Mouse (Mus musculus) embryonic facial prominence, embryonic 10.5 days (tissue): ENCODE results near the gene Cdk17. TPM values are rescaled to one million over a fixed set of nuclear protein-coding genes. Genes with fewer than 3 reads are reported as not detected.

Experiments
- DNase-seq: peaks from one replicate; pipeline ENCODE4 v3.0.0-alpha.2; 2017; ENCODE audit warnings: low spot score
- H3K27ac ChIP-seq: fragments of 300-500 bp; sonication (generic); replicated peaks from 2 replicates; pipeline ENCODE4 v1.5.1; 2016; ENCODE audit warnings: mild to moderate bottlenecking
- H3K27me3 ChIP-seq: fragments of 300-500 bp; sonication (generic); replicated peaks from 2 replicates; pipeline ENCODE4 v1.6.1; 2016; ENCODE audit warnings: low read depth, mild to moderate bottlenecking; ENCODE audit not compliant: poor library complexity, severe bottlenecking
- H3K36me3 ChIP-seq: fragments of 300-500 bp; sonication (generic); replicated peaks from 2 replicates; pipeline ENCODE4 v1.6.1; 2016; ENCODE audit warnings: mild to moderate bottlenecking, moderate library complexity
- H3K4me1 ChIP-seq: fragments of 300-500 bp; sonication (generic); 2 replicates; pipeline ENCODE4 v1.6.1; 2016
- H3K4me3 ChIP-seq: fragments of 300-500 bp; sonication (generic); 2 replicates; pipeline ENCODE4 v1.5.1; 2016; ENCODE audit warnings: mild to moderate bottlenecking, moderate library complexity
- H3K9me3 ChIP-seq: fragments of 300-500 bp; sonication (generic); 2 replicates; pipeline ENCODE4 v1.6.1; 2016; ENCODE audit warnings: mild to moderate bottlenecking
- WGBS: fragments of 180-500 bp; shearing (Covaris S2); methylation state at CpG from one replicate; pipeline ENCODE4 v1.1.7; 2016; 5-methylcytosine and 5-hydroxymethylcytosine counted together
- polyA plus RNA-seq: library from polyadenylated mRNA; unstranded; fragments of >200 nt; fragmentation: Nextera tagmentation; extraction: Ambion mirVana; gene quantifications from 2 replicates; pipeline ENCODE4 v1.2.1, GENCODE M21; 2016

Gene Cdk17
- polyA plus RNA-seq, 1 experiment from 2014 or later: 18.1 TPM

DNA sequence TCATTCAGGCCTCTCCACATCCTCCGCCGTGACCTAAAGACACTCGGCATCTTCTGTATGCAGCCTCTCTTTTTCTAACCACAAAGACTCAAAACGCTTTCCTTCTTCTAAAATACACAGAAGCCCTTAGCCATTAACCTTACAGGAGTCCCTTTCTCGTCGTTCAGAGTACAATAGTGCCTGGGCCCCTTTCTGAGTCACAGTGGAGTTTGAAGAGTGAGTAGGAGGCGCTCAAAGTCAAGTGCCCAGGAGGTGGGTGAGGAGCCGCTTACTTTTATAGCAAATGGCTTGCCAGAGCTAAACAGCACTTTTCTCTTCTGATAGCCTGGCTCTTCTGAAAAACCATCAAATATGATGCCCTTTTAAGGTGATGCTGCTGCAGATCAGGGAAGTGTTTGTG lies 67.2 kb downstream of the Cdk17 start:
- H3K27ac ChIP-seq: no peak overlapping the region
- H3K27me3 ChIP-seq: no peaks in the 10 kb centered on the region
- no peak overlapping the region for H3K4me3 ChIP-seq
- 80% methylated on average over 8 of the region's 8 CpGs for WGBS
- H3K36me3 ChIP-seq: peaks cover 59% of the 10 kb centered on the region
- no peak for DNase-seq
- H3K9me3 ChIP-seq: no peaks in the 10 kb centered on the region
- no peaks in the 10 kb centered on the region for H3K4me1 ChIP-seq

DNA sequence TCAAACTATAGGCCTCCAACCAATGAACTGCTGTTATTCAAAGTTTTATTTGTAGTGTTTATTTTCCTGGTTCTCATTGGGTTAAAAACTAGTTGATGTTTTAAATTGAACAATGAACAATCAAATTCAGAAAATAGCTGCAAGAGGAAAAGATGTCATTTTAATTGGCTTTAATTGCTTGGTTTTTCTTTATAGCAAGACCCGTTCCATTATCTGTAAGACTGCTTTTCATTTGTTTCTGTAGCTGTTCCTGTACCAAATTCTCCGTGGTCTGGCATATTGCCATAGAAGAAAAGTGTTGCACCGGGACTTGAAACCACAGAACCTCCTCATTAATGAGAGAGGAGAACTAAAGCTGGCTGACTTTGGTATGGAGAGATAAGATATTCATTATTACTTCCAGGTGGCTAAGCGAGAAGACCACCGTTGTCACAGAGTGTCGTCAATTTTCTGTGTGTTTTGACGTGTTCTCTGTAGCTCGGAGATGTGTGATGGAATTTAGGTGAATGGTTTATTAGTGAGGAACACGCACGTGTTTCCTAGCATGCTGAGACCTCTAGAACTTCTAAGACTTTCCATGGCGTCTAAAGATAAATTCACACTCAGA lies 67.8 kb downstream of the Cdk17 start:
- Histone ChIP-seq H3K36me3 (peaks cover 65% of the 10 kb centered on the region), H3K4me3 (no peak overlapping the region), H3K27ac (no peak overlapping the region), H3K4me1 (no peaks in the 10 kb centered on the region), H3K9me3 (no peaks in the 10 kb centered on the region), H3K27me3 (no peaks in the 10 kb centered on the region)
- 89% methylated on average over 11 of the region's 11 CpGs for WGBS
- DNase-seq: no peak

DNA sequence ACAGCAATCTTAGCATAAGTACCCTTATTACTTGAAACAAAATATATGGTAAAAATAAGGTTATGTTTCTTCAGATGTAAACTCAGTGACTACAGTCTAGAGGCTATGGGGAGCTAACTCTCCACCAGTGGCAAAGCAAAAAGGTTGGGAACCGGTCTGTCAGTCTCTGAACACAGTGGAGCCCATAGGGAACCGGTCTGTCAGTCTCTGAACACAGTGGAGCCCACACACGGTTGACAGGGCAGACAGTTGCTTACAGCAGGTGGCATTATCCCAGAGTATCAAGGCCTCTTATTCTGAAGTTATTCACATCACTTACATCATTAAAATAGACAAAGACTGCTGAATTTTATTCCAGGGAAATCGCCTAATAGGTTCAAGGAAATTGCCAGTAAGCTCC lies 70.8 kb downstream of the Cdk17 start:
- no peak for DNase-seq
- no peaks in the 10 kb centered on the region for H3K4me1 ChIP-seq
- no peak overlapping the region for H3K27ac ChIP-seq
- no peaks in the 10 kb centered on the region for H3K27me3 ChIP-seq
- WGBS: 82% methylated on average over 4 of the region's 4 CpGs
- peaks cover 76% of the 10 kb centered on the region for H3K36me3 ChIP-seq
- no peak overlapping the region for H3K4me3 ChIP-seq
- no peaks in the 10 kb centered on the region for H3K9me3 ChIP-seq

DNA sequence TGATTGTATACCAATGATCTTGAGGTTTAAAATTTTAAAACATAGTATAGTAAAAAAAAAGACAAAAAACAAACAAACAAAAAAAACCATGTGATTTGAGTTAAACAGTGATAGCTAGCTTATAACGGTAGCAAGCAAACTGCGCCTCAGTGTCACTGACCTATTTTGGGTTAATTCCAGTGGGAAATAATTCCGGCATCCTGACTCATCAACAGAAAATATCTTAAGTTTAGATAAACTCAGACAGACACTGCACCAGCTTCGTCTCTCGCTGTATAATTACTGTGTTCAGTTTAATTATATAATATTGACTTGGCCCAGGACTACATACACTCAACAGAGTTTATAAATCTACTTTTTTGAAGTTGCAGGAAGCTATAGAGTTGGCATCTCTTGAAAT lies 71.2 kb downstream of the Cdk17 start:
- no peaks in the 10 kb centered on the region for H3K27me3 ChIP-seq
- no peaks in the 10 kb centered on the region for H3K4me1 ChIP-seq
- no peak overlapping the region for H3K27ac ChIP-seq
- H3K36me3 ChIP-seq: peaks cover 76% of the 10 kb centered on the region
- H3K9me3 ChIP-seq: no peaks in the 10 kb centered on the region
- no peak overlapping the region for H3K4me3 ChIP-seq
- no peak for DNase-seq
- 94% methylated on average over 5 of the region's 5 CpGs for WGBS

DNA sequence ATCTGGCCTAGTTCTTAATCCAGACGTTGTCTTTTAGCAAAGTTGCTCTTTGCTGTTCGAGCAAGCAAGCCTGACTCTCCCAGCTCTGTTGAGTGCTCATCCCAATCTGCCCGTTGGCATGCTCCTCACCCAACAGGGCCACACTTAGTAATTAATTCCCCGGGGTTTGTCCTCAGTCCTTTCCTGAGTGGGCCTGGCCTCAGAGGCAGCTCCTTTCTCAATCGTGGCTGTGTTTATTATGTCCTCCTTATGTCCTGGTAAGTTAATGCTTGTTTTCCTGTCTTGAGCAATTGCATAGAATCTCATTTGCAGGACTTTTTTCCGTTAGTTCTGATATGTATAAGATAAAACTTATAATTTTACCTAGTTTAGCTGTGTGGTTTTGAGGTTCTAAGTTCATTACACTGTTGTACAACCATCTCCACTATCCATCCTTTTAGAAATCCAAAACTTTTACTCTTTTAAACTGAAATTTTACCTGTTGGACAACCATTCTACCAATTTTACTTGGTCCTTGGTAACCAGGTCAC lies 73.1 kb downstream of the Cdk17 start:
- H3K36me3 ChIP-seq: peaks cover 85% of the 10 kb centered on the region
- H3K27ac ChIP-seq: no peak overlapping the region
- 90% methylated on average over 6 of the region's 6 CpGs for WGBS
- H3K4me3 ChIP-seq: no peak overlapping the region
- no peaks in the 10 kb centered on the region for H3K4me1 ChIP-seq
- DNase-seq: no peak
- H3K9me3 ChIP-seq: no peaks in the 10 kb centered on the region
- no peaks in the 10 kb centered on the region for H3K27me3 ChIP-seq

DNA sequence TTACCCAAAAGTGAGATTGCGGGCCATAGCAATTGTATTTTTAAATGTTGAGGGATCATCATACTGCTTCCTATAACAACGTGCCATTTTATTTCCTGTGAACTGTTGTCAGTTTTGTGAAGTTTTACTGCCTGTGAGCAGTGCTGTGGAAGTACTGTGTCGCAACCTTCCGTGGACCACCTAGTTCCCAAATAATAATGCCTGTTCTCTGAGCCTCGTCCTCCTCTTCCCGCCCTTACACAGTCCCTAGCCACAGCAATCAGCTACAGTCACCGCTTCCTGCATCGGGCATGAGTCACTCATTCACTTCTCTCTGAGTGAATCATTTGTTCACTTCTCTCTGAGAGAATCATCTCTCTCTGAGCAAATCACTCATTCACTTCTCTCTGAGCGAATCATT lies 74.0 kb downstream of the Cdk17 start:
- WGBS: 96% methylated on average over 9 of the region's 9 CpGs
- Histone ChIP-seq H3K4me1 (no peaks in the 10 kb centered on the region), H3K4me3 (no peak overlapping the region), H3K27ac (no peak overlapping the region), H3K9me3 (no peaks in the 10 kb centered on the region), H3K27me3 (no peaks in the 10 kb centered on the region), H3K36me3 (peaks cover 89% of the 10 kb centered on the region)
- no peak for DNase-seq

DNA sequence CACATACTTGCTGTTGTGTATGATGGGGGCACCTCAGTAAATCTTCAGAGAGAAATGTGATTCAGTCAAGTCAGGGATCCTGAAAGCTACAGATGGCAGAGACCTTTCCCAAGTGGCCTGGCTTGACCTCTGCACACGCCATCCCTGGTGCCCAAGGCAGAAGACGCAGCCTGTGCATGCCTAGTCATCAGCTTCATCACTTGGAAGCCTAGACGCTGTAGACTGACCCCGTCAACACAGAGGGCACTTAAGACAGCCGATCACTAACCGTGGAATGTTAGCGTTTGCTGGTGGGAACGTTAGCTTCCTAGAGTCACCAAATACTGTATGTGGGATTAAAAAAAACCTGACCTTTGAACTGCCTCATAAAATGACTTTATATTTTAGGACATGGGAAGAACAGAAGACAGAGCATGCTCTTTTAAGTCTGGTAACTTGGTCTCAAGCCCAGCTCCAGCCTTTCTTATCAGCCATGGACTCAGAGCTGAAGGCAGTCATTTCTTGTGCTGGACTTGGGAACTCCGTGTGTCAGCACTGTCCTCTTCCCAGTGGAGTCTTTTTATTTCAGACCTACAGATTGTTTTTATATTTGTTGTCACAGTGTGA lies 78.6 kb downstream of the Cdk17 start:
- Histone ChIP-seq H3K36me3 (peaks cover 73% of the 10 kb centered on the region), H3K27me3 (no peaks in the 10 kb centered on the region), H3K4me3 (no peak overlapping the region), H3K9me3 (no peaks in the 10 kb centered on the region), H3K27ac (no peak overlapping the region), H3K4me1 (peaks cover 12% of the 10 kb centered on the region)
- no peak for DNase-seq
- 69% methylated on average over 9 of the region's 9 CpGs for WGBS

DNA sequence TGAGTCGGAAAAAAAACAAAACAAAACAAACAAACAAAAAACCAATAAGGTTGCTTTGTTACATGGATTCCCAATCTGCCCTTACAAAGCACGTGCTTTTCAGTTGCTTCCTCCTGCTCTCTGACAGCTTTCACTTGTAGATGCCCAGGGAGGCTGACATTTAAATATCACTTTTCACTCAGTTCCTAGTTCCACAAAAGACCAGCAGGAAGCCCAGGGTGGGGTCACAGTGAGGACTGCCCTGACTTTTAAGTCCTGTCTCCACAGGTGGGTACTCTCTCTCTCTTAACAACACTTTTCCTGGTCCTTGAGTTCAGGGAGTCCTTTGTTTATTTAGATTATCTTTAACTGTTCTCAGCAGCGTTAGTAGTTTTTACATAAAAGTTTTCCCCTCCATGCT lies 81.5 kb downstream of the Cdk17 start:
- Histone ChIP-seq H3K27ac (no peak overlapping the region), H3K4me1 (peaks cover 12% of the 10 kb centered on the region), H3K36me3 (peaks cover 67% of the 10 kb centered on the region), H3K4me3 (no peak overlapping the region), H3K27me3 (no peaks in the 10 kb centered on the region), H3K9me3 (no peaks in the 10 kb centered on the region)
- DNase-seq: no peak
- WGBS: 8% methylated on average over 3 of the region's 3 CpGs

DNA sequence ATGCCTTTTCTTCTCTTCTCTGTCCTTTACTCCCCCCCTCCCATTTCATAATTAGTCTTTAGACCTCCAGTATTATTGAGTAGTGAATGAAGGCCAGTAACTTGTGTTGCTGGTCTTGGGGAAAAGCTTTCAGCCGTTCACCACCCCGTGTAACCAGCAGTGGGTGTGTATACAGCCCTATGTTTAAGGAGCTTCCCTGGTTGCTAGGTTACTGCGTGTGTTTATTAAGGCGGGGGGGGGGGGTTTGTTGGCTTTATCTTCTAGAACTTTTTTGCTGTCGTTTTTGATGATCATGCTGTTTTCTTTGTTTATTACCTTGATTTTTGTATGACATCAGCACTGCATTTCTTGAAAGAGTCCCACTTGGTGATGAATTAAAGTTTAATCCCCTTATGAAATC lies 82.2 kb downstream of the Cdk17 start:
- peaks cover 67% of the 10 kb centered on the region for H3K36me3 ChIP-seq
- peaks cover 14% of the 10 kb centered on the region for H3K4me1 ChIP-seq
- H3K27ac ChIP-seq: no peak overlapping the region
- H3K9me3 ChIP-seq: no peaks in the 10 kb centered on the region
- no peak for DNase-seq
- no peak overlapping the region for H3K4me3 ChIP-seq
- H3K27me3 ChIP-seq: no peaks in the 10 kb centered on the region
- 6% methylated on average over 5 of the region's 5 CpGs for WGBS

DNA sequence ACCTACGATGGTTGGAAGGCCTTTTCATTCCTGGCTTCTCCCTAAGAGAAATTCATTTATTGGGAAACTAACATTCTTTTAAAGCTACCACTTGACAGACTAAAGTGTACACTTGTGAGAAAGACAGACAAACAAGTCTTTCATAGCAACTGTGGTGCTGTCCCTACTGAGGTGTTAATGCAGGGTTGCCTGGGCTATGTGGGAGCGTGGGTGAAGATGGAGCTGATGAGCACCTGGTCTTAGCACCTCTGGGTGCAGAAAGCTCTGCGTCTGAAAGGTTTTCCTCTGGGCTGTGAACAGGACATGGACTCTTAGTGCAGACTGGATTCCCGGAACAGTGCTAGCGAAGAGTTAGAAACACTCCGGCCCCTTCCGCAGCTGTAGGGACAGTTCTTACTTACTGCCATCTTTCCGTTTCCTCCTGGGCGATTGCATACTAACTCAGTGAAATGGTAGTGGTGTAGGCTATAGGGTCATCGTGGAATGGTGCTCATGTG lies 83.6 kb downstream of the Cdk17 start:
- no peak for DNase-seq
- WGBS: 83% methylated on average over 10 of the region's 10 CpGs

DNA sequence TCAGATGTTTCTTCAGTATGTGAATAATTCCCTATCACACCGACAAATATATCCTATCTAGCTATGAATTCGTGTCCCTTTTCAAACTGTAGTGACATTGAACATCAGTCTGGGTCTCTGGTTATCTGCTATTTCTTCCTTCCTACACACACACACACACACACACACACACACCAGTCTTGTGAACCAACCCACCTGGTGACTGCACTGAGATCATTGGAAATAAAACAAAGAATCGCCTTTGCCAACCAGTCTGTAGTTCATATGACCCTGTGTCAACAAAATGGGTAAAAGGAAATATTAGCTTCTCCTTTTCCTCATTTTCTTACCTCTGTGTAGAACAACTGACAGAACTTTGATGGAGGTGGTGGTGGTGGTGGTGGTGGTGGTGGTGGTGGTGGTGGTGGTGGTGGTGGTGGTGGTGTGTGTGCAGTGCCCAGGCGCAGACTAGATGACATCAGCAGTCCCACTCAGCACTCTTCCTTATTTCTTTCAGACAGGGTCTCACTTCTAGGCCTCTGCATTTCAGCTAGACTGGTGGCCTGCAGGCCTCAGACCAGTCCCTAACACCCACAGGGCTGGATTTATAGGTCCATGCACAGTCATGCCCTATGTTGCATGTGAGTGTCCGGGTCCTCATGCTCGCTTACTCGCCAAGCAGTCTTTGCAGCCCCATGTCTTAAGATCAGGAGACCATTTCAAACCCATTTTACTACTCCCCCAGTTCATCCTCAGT lies 85.7 kb downstream of the Cdk17 start:
- no peaks in the 10 kb centered on the region for H3K27me3 ChIP-seq
- WGBS: 93% methylated on average over 7 of the region's 7 CpGs
- no peak for DNase-seq
- H3K4me3 ChIP-seq: no peak overlapping the region
- no peak overlapping the region for H3K27ac ChIP-seq
- peaks cover 69% of the 10 kb centered on the region for H3K36me3 ChIP-seq
- H3K4me1 ChIP-seq: peaks cover 26% of the 10 kb centered on the region
- H3K9me3 ChIP-seq: no peaks in the 10 kb centered on the region

More for the DNA sequence above, 83.6 kb downstream of the Cdk17 start:
- no peak overlapping the region for H3K4me3 ChIP-seq
- no peaks in the 10 kb centered on the region for H3K9me3 ChIP-seq
- H3K27ac ChIP-seq: no peak overlapping the region
- H3K36me3 ChIP-seq: peaks cover 67% of the 10 kb centered on the region
- H3K27me3 ChIP-seq: no peaks in the 10 kb centered on the region
- peaks cover 17% of the 10 kb centered on the region for H3K4me1 ChIP-seq

DNA sequence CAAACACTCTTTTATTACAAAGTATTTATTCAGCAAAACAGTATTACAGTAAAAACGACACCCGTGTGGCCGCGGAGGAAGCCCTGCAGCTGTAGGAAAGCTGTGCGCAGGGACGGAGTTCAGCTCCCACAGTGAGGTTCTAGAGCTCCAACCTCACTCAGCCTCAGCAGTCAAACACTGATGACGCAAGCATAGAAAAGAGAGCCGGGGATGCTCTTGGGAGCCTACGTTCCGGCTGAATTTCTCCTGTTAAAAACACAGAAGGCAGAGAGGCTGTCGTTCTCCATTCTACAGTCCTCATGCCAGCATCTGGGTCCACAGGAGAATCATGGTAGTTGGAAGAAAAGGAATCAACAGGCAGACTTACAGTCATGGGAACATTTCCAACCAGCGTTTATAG lies 86.7 kb downstream of the Cdk17 start:
- Histone ChIP-seq H3K36me3 (peaks cover 73% of the 10 kb centered on the region), H3K27me3 (no peaks in the 10 kb centered on the region), H3K9me3 (no peaks in the 10 kb centered on the region), H3K4me3 (no peak overlapping the region), H3K27ac (no peak overlapping the region), H3K4me1 (peaks cover 18% of the 10 kb centered on the region)
- DNase-seq: no peak
- 89% methylated on average over 12 of the region's 12 CpGs for WGBS

DNA sequence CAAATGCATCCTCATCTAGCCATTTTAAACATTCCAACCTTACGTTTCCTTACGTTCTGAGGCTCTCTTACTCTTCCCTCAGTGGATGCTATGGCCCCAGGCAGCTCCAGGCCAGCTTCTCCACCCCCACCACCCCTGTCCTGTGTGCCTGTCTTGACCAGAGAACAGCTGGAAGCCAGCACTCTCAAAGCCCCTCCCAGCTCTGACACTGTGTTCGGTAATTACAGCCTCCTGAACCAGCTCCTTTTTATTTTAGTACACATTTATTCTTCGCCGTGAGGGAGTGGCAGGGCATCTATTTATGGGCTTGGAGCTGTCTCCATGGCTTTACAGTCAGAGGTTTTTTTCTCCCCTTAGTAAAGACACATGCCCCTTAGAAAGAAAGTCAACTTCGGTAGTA lies 87.2 kb downstream of the Cdk17 start:
- no peak overlapping the region for H3K27ac ChIP-seq
- no peaks in the 10 kb centered on the region for H3K27me3 ChIP-seq
- no peak overlapping the region for H3K4me3 ChIP-seq
- peaks cover 14% of the 10 kb centered on the region for H3K4me1 ChIP-seq
- no peaks in the 10 kb centered on the region for H3K9me3 ChIP-seq
- no peak for DNase-seq
- WGBS: 40% methylated on average over 6 of the region's 6 CpGs
- peaks cover 78% of the 10 kb centered on the region for H3K36me3 ChIP-seq
